Mouse (Mus musculus) neural tube, embryonic 13.5 days (tissue): ENCODE data around the gene Wdr47. TPM values are rescaled to one million over a fixed set of nuclear protein-coding genes. Genes with fewer than 3 reads are reported as not detected.

Source experiments
- ATAC-seq: fragments of 200-750 bp; cut with Nextera tagmentation; 2 replicates; pipeline ENCODE4 v1.8.0; 2017; ENCODE audit warnings: low read depth, mild to moderate bottlenecking, moderate TSS enrichment, moderate library complexity
- H3K27ac ChIP-seq: fragments of 300-500 bp; sonication (generic); replicated peaks from 2 replicates; pipeline ENCODE4 v1.5.1; 2015; ENCODE audit warnings: moderate library complexity, mild to moderate bottlenecking, inconsistent platforms
- H3K27me3 ChIP-seq: fragments of 300-500 bp; sonication (generic); 2 replicates; pipeline ENCODE4 v1.6.1; 2015; ENCODE audit warnings: mild to moderate bottlenecking, inconsistent platforms
- H3K36me3 ChIP-seq: fragments of 300-500 bp; sonication (generic); 2 replicates; pipeline ENCODE4 v1.6.1; 2015; ENCODE audit warnings: mild to moderate bottlenecking, inconsistent platforms
- H3K4me1 ChIP-seq: fragments of 300-500 bp; sonication (generic); replicated peaks from 2 replicates; pipeline ENCODE4 v1.6.1; 2015; ENCODE audit warnings: inconsistent platforms
- H3K4me2 ChIP-seq: fragments of 300-500 bp; sonication (generic); 2 replicates; pipeline ENCODE4 v1.6.1; 2015; ENCODE audit warnings: inconsistent platforms, mild to moderate bottlenecking, moderate library complexity
- H3K4me3 ChIP-seq: fragments of 300-500 bp; sonication (generic); 2 replicates; pipeline ENCODE4 v1.5.1; 2015; ENCODE audit warnings: mild to moderate bottlenecking, inconsistent platforms
- H3K9ac ChIP-seq: fragments of 300-500 bp; sonication (generic); 2 replicates; pipeline ENCODE4 v1.6.1; 2015; ENCODE audit warnings: moderate library complexity, mild to moderate bottlenecking, inconsistent platforms
- H3K9me3 ChIP-seq: fragments of 300-500 bp; sonication (generic); 2 replicates; pipeline ENCODE4 v1.6.1; 2016; ENCODE audit warnings: inconsistent platforms
- WGBS: fragments of 180-500 bp; shearing (Covaris S2); methylation state at CpG from one replicate; pipeline ENCODE4 v1.1.7; 2015; 5-methylcytosine and 5-hydroxymethylcytosine counted together
- microRNA-seq: library from miRNA; unstranded; fragments of <30 nt; microRNA quantifications from one replicate; pipeline ENCODE4, GENCODE M21; 2016
- polyA plus RNA-seq: library from polyadenylated mRNA; unstranded; fragments of >200 nt; fragmentation: Nextera tagmentation; extraction: Ambion mirVana; gene quantifications from 2 replicates; pipeline ENCODE4 v1.2.1, GENCODE M21; 2015

Wdr47 gene
- polyA plus RNA-seq, 1 experiment from 2014 or later = 78.2 TPM

GRCm38 (mm10) chr3:108689015-108689441, 97.9 kb downstream of the Wdr47 start:
- H3K27me3 ChIP-seq = no peaks in the 10 kb centered on the region
- ATAC-seq = no peak
- no peak overlapping the region for H3K4me3 ChIP-seq
- no peaks in the 10 kb centered on the region for H3K4me1 ChIP-seq
- H3K27ac ChIP-seq = no peak overlapping the region
- no peak overlapping the region for H3K4me2 ChIP-seq
- peaks cover 51% of the 10 kb centered on the region for H3K36me3 ChIP-seq
- H3K9me3 ChIP-seq = no peaks in the 10 kb centered on the region
- H3K9ac ChIP-seq = no peak overlapping the region
- 71% methylated on average over 6 of the region's 6 CpGs for WGBS

- H3K27me3 ChIP-seq = no peaks in the 10 kb centered on the region
- no peak overlapping the region for H3K4me2 ChIP-seq
- 86% methylated on average over 8 of the region's 8 CpGs for WGBS
- H3K9ac ChIP-seq = no peak overlapping the region
- H3K9me3 ChIP-seq = no peaks in the 10 kb centered on the region
- H3K4me3 ChIP-seq = no peak overlapping the region
- H3K27ac ChIP-seq = no peak overlapping the region
- peaks cover 51% of the 10 kb centered on the region for H3K36me3 ChIP-seq
- ATAC-seq = no peak
- no peaks in the 10 kb centered on the region for H3K4me1 ChIP-seq
Observed at GRCm38 (mm10) chr3:108689446-108689845, 98.4 kb downstream of the Wdr47 start.

- no peak overlapping the region for H3K27ac ChIP-seq
- H3K27me3 ChIP-seq = no peaks in the 10 kb centered on the region
- no peak for ATAC-seq
- H3K9ac ChIP-seq = no peak overlapping the region
- no peaks in the 10 kb centered on the region for H3K4me1 ChIP-seq
- peaks cover 55% of the 10 kb centered on the region for H3K36me3 ChIP-seq
- no peaks in the 10 kb centered on the region for H3K9me3 ChIP-seq
- no peak overlapping the region for H3K4me2 ChIP-seq
- WGBS = 94% methylated on average over 4 of the region's 4 CpGs
- no peak overlapping the region for H3K4me3 ChIP-seq
Observed at GRCm38 (mm10) chr3:108689979-108690378, 98.9 kb downstream of the Wdr47 start.

- 92% methylated on average over 9 of the region's 9 CpGs for WGBS
- H3K4me1 ChIP-seq = no peaks in the 10 kb centered on the region
- H3K27me3 ChIP-seq = no peaks in the 10 kb centered on the region
- H3K4me2 ChIP-seq = no peak overlapping the region
- ATAC-seq = no peak
- H3K36me3 ChIP-seq = peaks cover 50% of the 10 kb centered on the region
- no peak overlapping the region for H3K4me3 ChIP-seq
- no peaks in the 10 kb centered on the region for H3K9me3 ChIP-seq
- no peak overlapping the region for H3K9ac ChIP-seq
- H3K27ac ChIP-seq = no peak overlapping the region
Observed at GRCm38 (mm10) chr3:108694321-108694720, 103.2 kb downstream of the Wdr47 start.

Small RNAs within 50 kb of the gene (microRNA-seq; reads per million reads assigned to microRNA genes)
- not detected for gene Gm22860

Other genes with a start within 250 kb of the Wdr47 start
- gene Mybphl, start 226.4 kb upstream of the Wdr47 start, polyA plus RNA-seq = not detected in 2 replicates
- 10.9 and 11.9 TPM in 2 replicates for gene Psrc1, start 207.4 kb upstream of the Wdr47 start, polyA plus RNA-seq
- 37.6 and 44.1 TPM in 2 replicates for gene Celsr2, start 175.7 kb upstream of the Wdr47 start, polyA plus RNA-seq
- 210 and 223 TPM in 2 replicates for gene Sars, start 146.1 kb upstream of the Wdr47 start, polyA plus RNA-seq
- gene 1700013F07Rik, start 57.1 kb upstream of the Wdr47 start, polyA plus RNA-seq = 0.42 TPM in 1 of 2 replicates, not detected in the other
- gene 5330417C22Rik, start 54.7 kb upstream of the Wdr47 start, polyA plus RNA-seq = 6.9 and 10.6 TPM in 2 replicates
- gene Tmem167b, start 28.8 kb upstream of the Wdr47 start, polyA plus RNA-seq = 57.2 and 58.4 TPM in 2 replicates
- 71.4 and 76.0 TPM in 2 replicates for gene Taf13, start 19.6 kb upstream of the Wdr47 start, polyA plus RNA-seq
- 41.8 and 47.4 TPM in 2 replicates for gene Clcc1, start 62.6 kb downstream of the Wdr47 start, polyA plus RNA-seq
- 31.3 and 38.1 TPM in 2 replicates for gene Gpsm2, start 131.0 kb downstream of the Wdr47 start, polyA plus RNA-seq
- 0.10 TPM in 1 of 2 replicates, not detected in the other for gene Aknad1, start 148.4 kb downstream of the Wdr47 start, polyA plus RNA-seq
- gene Stxbp3, start 249.2 kb downstream of the Wdr47 start, polyA plus RNA-seq = 15.9 and 19.2 TPM in 2 replicates